Mouse (Mus musculus) neural tube, embryonic 14.5 days (tissue): ENCODE results near the gene Timm10. TPM values are rescaled to one million over a fixed set of nuclear protein-coding genes. Genes with fewer than 3 reads are reported as not detected.

ENCODE experiments used
- ATAC-seq: fragments of 200-750 bp; cut with Nextera tagmentation; 2 replicates; pipeline ENCODE4 v1.8.0; 2017; ENCODE audit warnings: low read depth, mild to moderate bottlenecking, moderate TSS enrichment, moderate library complexity
- H3K27ac ChIP-seq: fragments of 300-500 bp; sonication (generic); 2 replicates; pipeline ENCODE4 v1.5.1; 2014; ENCODE audit warnings: low read depth, mild to moderate bottlenecking, control low read depth, low read length, moderate library complexity, mixed read lengths
- H3K27me3 ChIP-seq: fragments of 300-500 bp; sonication (generic); 2 replicates; pipeline ENCODE4 v1.6.1; 2014; ENCODE audit warnings: low read length; ENCODE audit not compliant: control insufficient read depth, insufficient read depth
- H3K36me3 ChIP-seq: fragments of 300-500 bp; sonication (generic); 2 replicates; pipeline ENCODE4 v1.6.1; 2014; ENCODE audit warnings: low read length, mixed read lengths; ENCODE audit not compliant: control insufficient read depth, insufficient read depth
- H3K4me1 ChIP-seq: fragments of 300-500 bp; sonication (generic); 2 replicates; pipeline ENCODE4 v1.6.1; 2014; ENCODE audit warnings: low read length; ENCODE audit not compliant: control insufficient read depth, insufficient read depth
- H3K4me2 ChIP-seq: fragments of 300-500 bp; sonication (generic); 2 replicates; pipeline ENCODE4 v1.6.1; 2014; ENCODE audit warnings: mild to moderate bottlenecking, low read depth, low read length, control low read depth
- H3K4me3 ChIP-seq: fragments of 300-500 bp; sonication (generic); 2 replicates; pipeline ENCODE4 v1.5.1; 2014; ENCODE audit warnings: low read depth, low read length, control low read depth, mixed read lengths
- H3K9ac ChIP-seq: fragments of 300-500 bp; sonication (generic); replicated peaks from 2 replicates; pipeline ENCODE4 v1.6.1; 2014; ENCODE audit warnings: low read depth, mild to moderate bottlenecking, control low read depth, low read length, mixed read lengths
- H3K9me3 ChIP-seq: fragments of 300-500 bp; sonication (generic); 2 replicates; pipeline ENCODE4 v1.6.1; 2016; ENCODE audit warnings: low read length; ENCODE audit not compliant: control insufficient read depth
- WGBS: fragments of 180-500 bp; shearing (Covaris S2); extraction: QIAGEN DNeasy Blood & Tissue Kit; methylation state at CpG from one replicate; pipeline ENCODE4 v1.1.7; 2014; 5-methylcytosine and 5-hydroxymethylcytosine counted together
- polyA plus RNA-seq: library from polyadenylated mRNA; unstranded; fragments of >200 nt; fragmentation: Nextera tagmentation; extraction: Ambion mirVana; gene quantifications from 2 replicates; pipeline ENCODE4 v1.2.1, GENCODE M21; 2014

Gene Timm10
- polyA plus RNA-seq, 1 experiment from 2014 or later = 89.4 TPM

DNA sequence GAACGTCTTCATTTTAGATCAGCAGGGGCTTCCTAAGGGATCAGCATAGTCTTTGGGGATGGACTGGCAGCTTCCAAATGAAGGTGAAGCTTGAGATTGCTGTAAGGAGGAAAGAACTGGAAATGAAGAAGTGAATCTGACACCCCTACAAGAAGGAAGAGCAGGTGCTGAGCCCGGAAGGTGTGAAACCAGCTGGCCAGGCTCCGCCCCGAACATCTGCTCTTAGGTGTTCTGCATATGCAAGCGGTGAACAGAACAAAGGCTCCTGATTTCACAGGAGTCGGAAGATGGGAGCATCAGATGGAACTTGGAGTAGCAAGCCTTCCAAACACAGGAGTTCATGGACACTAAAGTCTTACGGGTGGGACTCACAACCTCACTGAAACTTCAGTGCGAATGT is 10.3 kb downstream of the Timm10 start:
- Histone ChIP-seq H3K4me1 (peaks cover 15% of the 10 kb centered on the region), H3K9me3 (no peaks in the 10 kb centered on the region), H3K4me2 (no peak overlapping the region), H3K4me3 (no peak overlapping the region), H3K9ac (no peak overlapping the region), H3K36me3 (no peaks in the 10 kb centered on the region), H3K27me3 (peaks cover 27% of the 10 kb centered on the region; the same call in 1 of the 2 replicates), H3K27ac (no peak overlapping the region)
- ATAC-seq = no peak
- 67% methylated on average over 8 of the region's 8 CpGs for WGBS

DNA sequence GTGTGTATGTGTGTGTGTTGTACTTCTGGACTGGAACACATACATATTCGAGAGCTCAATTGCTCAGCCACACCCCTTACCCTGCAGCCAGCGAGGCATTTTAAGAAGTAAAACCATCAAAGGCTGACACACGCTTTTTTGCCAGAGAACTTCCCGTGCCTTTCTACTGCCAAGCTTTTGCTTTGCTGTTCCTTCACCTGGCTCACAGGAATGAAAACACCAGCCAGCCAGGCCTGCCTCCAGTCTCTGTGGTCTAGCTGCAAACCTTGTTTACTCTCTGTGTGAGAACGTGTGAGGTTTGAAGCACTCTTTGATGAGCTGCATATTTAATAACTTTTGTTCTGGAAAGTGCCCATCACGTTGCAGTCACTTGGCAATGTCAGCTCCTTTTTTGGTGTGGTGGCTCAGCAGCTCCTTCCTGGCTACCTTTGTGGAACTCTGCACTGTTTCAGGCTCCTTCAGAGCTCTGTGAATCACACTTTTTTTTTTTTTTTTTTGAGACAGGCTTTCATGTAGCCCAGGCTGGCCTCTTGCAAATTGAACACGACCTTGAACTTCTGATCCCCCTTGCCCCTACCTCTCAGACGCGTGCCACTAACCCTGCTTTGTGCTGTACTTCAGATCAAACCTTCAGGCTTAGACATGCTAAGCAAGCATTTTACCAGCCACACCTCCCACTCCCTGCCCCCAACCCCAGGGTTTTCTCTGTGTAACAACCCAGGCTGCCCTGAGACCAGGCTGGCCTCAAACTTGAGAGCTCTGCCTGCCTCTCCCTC is 11.2 kb downstream of the Timm10 start:
- Histone ChIP-seq H3K4me3 (no peak overlapping the region), H3K36me3 (no peaks in the 10 kb centered on the region), H3K4me1 (peaks cover 15% of the 10 kb centered on the region), H3K9ac (no peak overlapping the region), H3K4me2 (no peak overlapping the region), H3K9me3 (no peaks in the 10 kb centered on the region), H3K27ac (no peak overlapping the region), H3K27me3 (peaks cover 27% of the 10 kb centered on the region; the same call in 1 of the 2 replicates)
- ATAC-seq = no peak
- WGBS = 34% methylated on average over 9 of the region's 9 CpGs

DNA sequence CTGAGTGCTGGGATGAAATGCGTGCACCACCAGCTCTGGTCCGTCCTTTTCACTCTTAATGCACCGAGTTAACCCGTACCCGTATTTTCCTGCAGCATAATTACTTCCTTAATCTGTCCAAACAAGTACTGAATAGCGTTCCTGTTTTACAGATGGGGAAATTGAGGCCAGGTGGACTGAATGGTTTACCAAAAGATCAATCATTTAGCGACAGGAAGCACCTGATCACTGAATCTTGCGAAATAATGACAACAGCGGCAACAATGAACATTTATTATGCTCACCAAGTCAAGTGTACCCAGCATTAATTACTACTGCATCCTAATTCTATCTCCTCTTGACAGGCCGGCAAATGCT is 11.8 kb downstream of the Timm10 start, which contains the start of gene Slc43a1:
Gene Slc43a1, plus strand, starts transcription at position 258 of the 357 bp plus-strand sequence.
- peak within 1 kb of the TSS; percentile 48 for H3K4me3 ChIP-seq
- no peaks in the 10 kb centered on the region for H3K36me3 ChIP-seq
- H3K27me3 ChIP-seq = peaks cover 27% of the 10 kb centered on the region; the same call in 1 of the 2 replicates
- peaks cover 15% of the 10 kb centered on the region for H3K4me1 ChIP-seq
- WGBS = 17% methylated on average over 10 of the region's 10 CpGs
- H3K27ac ChIP-seq = no peak within 1 kb of the TSS
- H3K9ac ChIP-seq = peak within 1 kb of the TSS; percentile 25; the same call in 1 of the 2 replicates
- H3K4me2 ChIP-seq = peak within 1 kb of the TSS; percentile 96
- H3K9me3 ChIP-seq = no peaks in the 10 kb centered on the region
- ATAC-seq = no peak

DNA sequence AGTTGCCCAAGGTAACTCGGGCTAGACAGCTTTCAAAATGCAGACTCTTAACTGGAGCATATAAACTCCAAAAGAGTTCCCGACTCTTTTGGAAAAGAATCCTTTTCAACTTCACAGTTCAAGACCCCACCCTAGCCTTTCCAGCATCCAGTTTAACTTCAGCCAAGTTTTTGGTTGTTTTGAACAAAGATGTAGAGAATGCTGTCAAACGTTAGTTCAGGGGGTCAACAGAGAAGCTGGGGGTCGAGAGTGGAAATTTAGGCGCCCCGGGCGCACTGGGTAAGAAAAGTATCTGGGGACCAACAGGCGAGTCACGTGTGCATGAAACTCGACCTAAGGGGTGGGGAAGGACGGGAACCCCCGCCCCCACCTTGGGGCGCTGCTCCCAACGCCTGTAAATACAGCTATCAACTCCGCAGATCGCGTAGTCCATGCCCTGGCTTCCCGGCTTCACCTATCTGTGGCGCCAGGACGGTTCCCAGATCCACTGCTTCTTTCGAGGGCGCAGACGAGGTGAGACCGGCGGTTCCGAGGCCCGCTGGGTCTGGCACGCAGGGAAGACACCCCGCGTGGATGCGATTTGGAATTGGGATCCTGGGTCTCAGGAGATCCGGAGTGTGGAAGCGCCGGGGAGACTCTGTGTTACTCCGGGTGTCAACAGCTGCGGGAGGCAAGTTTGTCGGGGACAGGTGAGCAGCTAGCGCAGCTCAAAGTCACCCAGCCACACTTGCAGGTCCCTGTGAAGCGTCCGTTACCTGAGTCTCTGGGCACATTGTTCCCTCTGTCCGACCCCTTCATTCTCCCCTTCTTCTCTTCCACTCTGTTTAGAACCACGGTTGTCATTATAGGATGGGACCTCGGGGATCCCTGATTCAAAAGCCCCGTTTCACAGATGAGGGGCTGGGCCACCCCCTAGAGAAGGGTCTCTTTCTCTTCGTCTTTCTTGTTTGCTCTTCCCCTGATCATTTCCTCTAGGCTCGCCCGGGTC is 12.5 kb downstream of the Timm10 start:
- Histone ChIP-seq H3K4me2 (peak overlapping the region; percentile 96), H3K9me3 (no peaks in the 10 kb centered on the region), H3K4me1 (peaks cover 15% of the 10 kb centered on the region), H3K27ac (no peak overlapping the region), H3K27me3 (peaks cover 27% of the 10 kb centered on the region; the same call in 1 of the 2 replicates), H3K36me3 (no peaks in the 10 kb centered on the region), H3K4me3 (peak overlapping the region; percentile 48), H3K9ac (peak overlapping the region; percentile 25)
- peak; percentile 1; the same call in 1 of the 2 replicates for ATAC-seq
- WGBS = under 1% methylated on average over 47 of the region's 47 CpGs

DNA sequence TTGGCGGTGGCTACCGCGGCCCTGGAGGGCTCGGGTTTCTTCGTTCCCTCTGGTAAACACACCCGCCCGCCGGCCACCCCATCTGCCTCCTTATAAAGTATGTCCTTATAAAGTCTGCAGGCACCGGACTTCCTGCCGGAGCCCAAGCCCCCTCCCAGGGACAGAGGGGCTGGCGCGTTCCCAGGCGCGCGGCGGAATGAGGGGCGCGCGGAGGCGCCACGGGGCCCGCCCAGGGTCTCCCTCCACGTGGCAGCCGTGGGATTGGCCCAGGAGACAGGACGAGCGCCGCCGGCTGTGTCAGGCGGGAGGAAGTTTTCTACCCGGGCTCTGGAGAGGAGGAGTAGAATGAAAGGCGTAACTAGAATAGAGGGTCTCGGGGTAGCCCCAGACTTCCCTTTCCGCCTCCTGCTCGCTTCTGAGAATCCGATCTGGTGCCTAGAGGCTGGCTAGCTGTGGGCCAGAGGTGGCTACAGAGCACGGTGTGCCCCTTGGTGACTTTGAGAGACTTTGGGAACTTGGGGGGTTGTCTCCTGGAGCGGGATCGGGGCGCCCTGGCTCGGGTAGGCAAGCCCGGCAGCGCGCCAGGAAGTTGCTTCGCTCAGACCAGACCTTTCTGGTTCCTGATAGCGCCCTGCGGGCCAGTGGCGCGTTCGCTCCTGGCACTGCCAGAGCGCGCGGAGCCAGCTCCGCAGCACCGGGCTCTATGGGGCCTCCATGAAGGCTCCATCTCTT is 13.4 kb downstream of the Timm10 start:
- peaks cover 15% of the 10 kb centered on the region for H3K4me1 ChIP-seq
- peak overlapping the region; percentile 96 for H3K4me2 ChIP-seq
- peaks cover 27% of the 10 kb centered on the region; the same call in 1 of the 2 replicates for H3K27me3 ChIP-seq
- ATAC-seq = peak; percentile 85
- no peaks in the 10 kb centered on the region for H3K9me3 ChIP-seq
- H3K36me3 ChIP-seq = no peaks in the 10 kb centered on the region
- under 1% methylated on average over 50 of the region's 54 CpGs for WGBS
- H3K4me3 ChIP-seq = peak overlapping the region; percentile 48
- no peak overlapping the region for H3K27ac ChIP-seq
- peak overlapping the region; percentile 25 for H3K9ac ChIP-seq

DNA sequence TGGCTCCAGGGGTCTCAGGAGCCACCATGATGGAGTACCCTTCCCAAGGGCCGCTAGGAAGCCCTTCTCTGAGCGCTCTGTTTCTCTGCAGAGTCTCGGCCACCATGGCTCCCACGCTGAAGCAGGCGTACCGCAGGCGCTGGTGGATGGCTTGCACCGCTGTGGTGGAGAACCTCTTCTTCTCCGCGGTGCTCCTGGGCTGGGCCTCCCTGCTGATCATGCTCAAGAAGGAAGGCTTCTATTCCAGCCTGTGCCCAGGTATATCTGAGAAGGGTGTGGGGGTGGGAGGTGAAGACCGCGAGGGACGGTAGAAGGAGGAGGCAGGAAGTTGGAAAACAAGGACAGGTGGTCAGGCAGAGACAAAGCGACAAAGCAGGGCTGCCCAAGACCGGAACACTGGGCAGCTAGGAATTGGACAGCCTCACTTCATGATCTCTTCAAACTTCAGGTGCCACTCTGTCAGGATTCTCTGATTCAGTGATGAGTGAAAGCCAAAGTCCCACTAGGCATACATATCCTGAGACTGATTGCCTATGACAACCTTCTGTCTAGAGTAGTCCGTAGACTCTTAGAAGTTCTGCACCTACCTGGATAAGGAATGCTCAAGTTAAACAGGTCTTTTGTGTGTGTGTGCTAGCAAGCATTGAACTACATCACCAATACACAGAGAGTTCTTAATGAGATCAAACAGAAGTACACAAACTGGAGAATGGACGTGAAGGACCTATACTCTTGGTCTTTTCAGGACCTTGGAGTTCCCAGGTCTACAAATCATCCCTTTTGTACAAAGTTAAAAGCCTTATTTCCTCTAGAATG is 14.2 kb downstream of the Timm10 start:
- Histone ChIP-seq H3K36me3 (no peaks in the 10 kb centered on the region), H3K4me3 (peak overlapping the region; percentile 48), H3K9me3 (no peaks in the 10 kb centered on the region), H3K9ac (peak overlapping the region; percentile 25), H3K27ac (no peak overlapping the region), H3K4me1 (peaks cover 15% of the 10 kb centered on the region), H3K27me3 (peaks cover 27% of the 10 kb centered on the region; the same call in 1 of the 2 replicates), H3K4me2 (peak overlapping the region; percentile 96)
- ATAC-seq = peak; percentile 35; the same call in 1 of the 2 replicates
- WGBS = 8% methylated on average over 17 of the region's 17 CpGs

DNA sequence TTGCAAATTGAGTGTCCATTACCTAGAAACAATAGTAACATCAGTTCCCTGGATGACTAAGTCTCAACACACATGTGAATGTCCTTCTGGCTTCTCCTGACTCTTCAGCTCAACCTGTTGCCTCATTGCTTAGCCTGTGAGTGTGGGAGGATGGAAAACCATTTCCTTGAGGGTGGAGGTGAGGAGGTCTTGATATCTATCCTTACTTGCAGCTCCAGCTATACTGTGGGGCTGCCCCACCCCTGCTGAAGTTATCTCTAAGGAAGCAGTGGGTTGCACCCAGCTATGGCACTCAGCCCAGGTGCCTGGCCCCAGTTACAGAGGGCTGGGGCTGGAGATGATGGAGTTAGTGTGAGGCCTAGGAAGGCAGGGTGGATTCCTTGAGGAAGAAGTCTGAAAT is 15.1 kb downstream of the Timm10 start:
- no peak for ATAC-seq
- no peak overlapping the region for H3K27ac ChIP-seq
- no peak overlapping the region for H3K9ac ChIP-seq
- no peak overlapping the region for H3K4me3 ChIP-seq
- no peaks in the 10 kb centered on the region for H3K36me3 ChIP-seq
- peaks cover 27% of the 10 kb centered on the region; the same call in 1 of the 2 replicates for H3K27me3 ChIP-seq
- peaks cover 15% of the 10 kb centered on the region for H3K4me1 ChIP-seq
- no peak overlapping the region for H3K4me2 ChIP-seq
- H3K9me3 ChIP-seq = no peaks in the 10 kb centered on the region

DNA sequence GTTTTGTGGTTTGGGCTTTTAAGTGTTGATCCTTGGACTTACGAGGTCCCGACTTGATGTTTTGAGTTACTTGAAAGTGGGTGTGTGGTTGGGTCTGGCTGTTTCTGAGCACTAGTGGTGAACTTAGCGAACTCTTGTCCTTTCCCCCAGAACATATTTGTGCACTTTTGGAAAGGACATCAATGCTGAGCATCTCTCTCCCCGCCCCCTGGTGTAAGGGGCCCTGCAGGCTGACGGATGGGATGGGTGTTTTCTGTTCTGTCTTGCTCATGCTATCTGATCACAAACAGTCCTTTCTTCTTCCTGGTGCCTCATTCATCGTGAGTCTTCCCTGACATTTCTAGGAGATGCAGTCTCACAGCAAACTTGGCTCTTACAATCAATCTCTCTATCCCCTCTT is 16.9 kb downstream of the Timm10 start:
- Histone ChIP-seq H3K27me3 (peaks cover 17% of the 10 kb centered on the region; the same call in 1 of the 2 replicates), H3K4me3 (no peak overlapping the region), H3K9ac (no peak overlapping the region), H3K4me2 (no peak overlapping the region), H3K27ac (no peak overlapping the region), H3K4me1 (peaks cover 15% of the 10 kb centered on the region), H3K9me3 (no peaks in the 10 kb centered on the region), H3K36me3 (no peaks in the 10 kb centered on the region)
- no peak for ATAC-seq
- WGBS = 86% methylated on average over 6 of the region's 6 CpGs
